Mouse (Mus musculus) lung, postnatal 4 days (tissue): ENCODE results near the gene Bcl9l.

Experiments
- DNase-seq, 2 experiments: peaks; one replicate each; pipeline ENCODE4 v3.0.0; 2021

Gene Bcl9l

GRCm38 (mm10) chr9:44498421-44499355, 16.1 kb downstream of the Bcl9l start:
- DNase-seq: peak; percentile 89 to 95

- peak; percentile 56 to 74 for DNase-seq
These were observed 16.9 kb downstream of the Bcl9l start for GRCm38 (mm10) chr9:44499356-44500162.

GRCm38 (mm10) chr9:44500163-44500533, 17.5 kb downstream of the Bcl9l start:
- no peak for DNase-seq

- DNase-seq: peak; percentile 13 to 36
These were observed 18.1 kb downstream of the Bcl9l start for GRCm38 (mm10) chr9:44500638-44501175.

- DNase-seq: no peak
These were observed 18.7 kb downstream of the Bcl9l start for GRCm38 (mm10) chr9:44501206-44501879.

GRCm38 (mm10) chr9:44502006-44502405, 19.4 kb downstream of the Bcl9l start:
- DNase-seq: peak; percentile 74 to 88

GRCm38 (mm10) chr9:44504893-44505823, 22.5 kb downstream of the Bcl9l start:
- DNase-seq: peak; percentile 6 to 47

GRCm38 (mm10) chr9:44505824-44506467, 23.3 kb downstream of the Bcl9l start:
- DNase-seq: peak; percentile 33 to 54

GRCm38 (mm10) chr9:44506566-44506965, 23.9 kb downstream of the Bcl9l start:
- DNase-seq: peak in 1 of 2 experiments; percentile 10

- no peak for DNase-seq
These were observed 24.7 kb downstream of the Bcl9l start for GRCm38 (mm10) chr9:44507345-44507744.

- DNase-seq: peak; percentile 6 to 31
These were observed 25.5 kb downstream of the Bcl9l start for GRCm38 (mm10) chr9:44508124-44508619.

GRCm38 (mm10) chr9:44508721-44509486, 26.3 kb downstream of the Bcl9l start:
- peak; percentile 12 to 41 for DNase-seq

- DNase-seq: peak; percentile 92 to 94
These were observed 27.1 kb downstream of the Bcl9l start for GRCm38 (mm10) chr9:44509487-44510354.

- DNase-seq: peak; percentile 34 to 40
These were observed 27.8 kb downstream of the Bcl9l start for GRCm38 (mm10) chr9:44510355-44510871.

GRCm38 (mm10) chr9:44510872-44511601, 28.4 kb downstream of the Bcl9l start:
- DNase-seq: peak; percentile 59 to 71

- DNase-seq: peak; percentile 49 to 51
These were observed 29.5 kb downstream of the Bcl9l start for GRCm38 (mm10) chr9:44511935-44512716.

- no peak for DNase-seq
These were observed 30.0 kb downstream of the Bcl9l start for GRCm38 (mm10) chr9:44512717-44513003.
